Mouse (Mus musculus) spleen, postnatal 14 days (tissue): Measurements from ENCODE around the gene Cand1.

Source experiments
- DNase-seq, 2 experiments: peaks; one replicate each; pipeline ENCODE4 v3.0.0; 2021 to 2022; ENCODE audit warnings: low spot score in 2 of 2

Cand1 gene

GRCm38 (mm10) chr10:119211251-119211650 lies 28.6 kb downstream of the Cand1 start:
- DNase-seq: no peak

DNA sequence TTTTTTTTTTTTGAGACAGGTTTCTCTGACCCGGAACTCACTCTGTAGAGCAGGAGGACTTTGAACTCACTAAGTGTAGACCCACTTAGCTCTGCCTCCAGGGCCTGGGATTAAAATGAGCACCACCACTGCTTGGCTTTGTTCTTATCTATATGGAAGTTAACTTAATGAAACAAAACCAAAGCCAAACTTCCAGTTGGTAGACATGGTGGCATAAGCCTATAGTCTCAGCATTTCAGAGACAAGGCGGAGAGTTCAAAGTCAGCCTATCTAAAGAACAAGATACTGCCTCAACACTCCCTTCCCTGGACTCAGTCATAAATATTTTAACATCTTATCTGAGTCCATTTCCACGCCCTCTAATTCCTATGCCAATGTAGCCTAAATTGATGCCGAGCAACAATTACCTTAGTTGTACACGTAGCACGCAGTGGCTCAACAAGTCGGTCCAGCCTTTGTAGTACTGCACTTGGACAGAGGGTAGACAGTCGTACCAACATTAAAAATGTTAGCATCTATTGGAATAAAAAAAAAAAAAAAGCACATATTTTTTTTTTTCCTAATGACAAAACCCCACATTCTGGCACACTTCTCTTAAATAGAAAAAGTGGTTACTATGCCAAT lies 33.4 kb downstream of the Cand1 start:
- DNase-seq: no peak

GRCm38 (mm10) chr10:119205229-119205628 lies 34.6 kb downstream of the Cand1 start:
- no peak for DNase-seq

- DNase-seq: no peak
Observed at GRCm38 (mm10) chr10:119204334-119204946, 35.4 kb downstream of the Cand1 start.

GRCm38 (mm10) chr10:119199864-119200263 lies 40.0 kb downstream of the Cand1 start:
- DNase-seq: no peak

DNA sequence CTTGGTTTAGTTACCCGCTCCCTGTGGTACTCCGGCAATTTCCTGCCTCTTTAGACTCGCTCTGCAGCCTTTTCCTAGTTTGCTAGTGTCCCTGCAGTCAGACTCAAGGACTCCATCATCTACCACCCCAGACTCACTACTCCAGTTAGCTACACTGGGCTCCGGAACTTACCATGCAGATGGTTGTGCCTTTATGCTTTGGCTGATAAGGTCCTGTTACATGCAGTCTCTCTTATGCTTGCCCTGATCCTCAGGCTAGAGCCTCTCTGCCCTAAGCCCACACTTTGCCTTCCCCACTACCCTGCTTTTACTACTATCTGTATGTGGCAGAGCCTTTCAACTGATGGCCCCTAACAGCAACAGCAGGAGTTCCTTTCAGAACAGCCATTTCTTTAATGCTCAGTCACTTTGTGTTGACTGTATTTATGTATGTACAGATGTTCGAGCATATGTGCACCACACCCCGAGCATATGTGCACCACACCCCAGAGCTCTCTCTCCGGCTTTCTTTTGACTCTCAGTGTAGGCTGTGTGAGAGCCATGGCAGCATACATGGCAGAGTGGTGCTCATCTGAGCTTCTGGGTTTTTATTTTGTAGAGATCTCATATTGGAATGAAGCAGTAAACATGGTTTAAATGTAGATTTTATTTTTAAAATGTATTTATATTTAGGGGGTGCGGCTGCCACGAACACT lies 41.5 kb downstream of the Cand1 start:
- no peak for DNase-seq

GRCm38 (mm10) chr10:119197621-119198150 lies 42.2 kb downstream of the Cand1 start:
- DNase-seq: no peak

DNA sequence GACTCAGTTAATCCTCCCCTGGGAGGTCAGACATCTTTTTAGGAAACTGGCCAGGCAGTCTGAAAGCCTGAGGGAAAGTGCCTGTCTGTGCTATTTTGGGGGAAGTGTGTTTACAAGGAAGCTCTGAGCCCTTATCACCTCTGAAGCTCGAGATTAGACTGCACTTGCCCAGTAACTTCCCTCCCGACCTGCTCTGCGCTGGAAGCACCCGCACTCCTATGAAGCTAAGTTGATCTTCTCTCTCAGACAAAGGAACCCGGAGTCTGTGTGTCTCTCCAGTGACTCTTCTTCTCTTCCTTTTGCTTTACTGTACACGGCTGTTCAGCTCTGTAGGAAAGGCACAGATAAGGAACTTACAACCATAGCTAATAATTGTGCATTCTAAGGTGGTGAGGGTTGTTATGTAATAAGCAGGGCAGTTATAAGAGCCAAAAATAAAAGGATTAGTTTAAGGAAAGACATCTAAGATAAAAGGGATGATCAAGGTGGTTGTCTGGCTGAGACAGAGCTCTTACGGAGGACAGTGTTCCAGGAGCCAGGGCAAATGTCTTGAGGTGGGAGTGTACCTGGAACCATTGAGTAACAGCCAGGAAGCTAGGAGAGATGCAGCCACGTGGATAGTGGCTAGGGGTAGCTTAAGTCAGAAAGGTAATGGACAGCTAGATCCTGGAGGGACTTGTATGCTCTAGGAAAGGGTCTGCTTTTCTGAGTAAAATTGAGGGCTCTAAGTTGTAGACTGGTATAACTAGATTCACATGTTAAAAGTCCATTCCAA lies 47.1 kb downstream of the Cand1 start:
- no peak for DNase-seq

- DNase-seq: no peak
Observed at GRCm38 (mm10) chr10:119187720-119188119, 52.1 kb downstream of the Cand1 start.

GRCm38 (mm10) chr10:119169656-119170055 lies 70.2 kb downstream of the Cand1 start:
- no peak for DNase-seq

- no peak for DNase-seq
Observed at GRCm38 (mm10) chr10:119169237-119169636, 70.6 kb downstream of the Cand1 start.

DNA sequence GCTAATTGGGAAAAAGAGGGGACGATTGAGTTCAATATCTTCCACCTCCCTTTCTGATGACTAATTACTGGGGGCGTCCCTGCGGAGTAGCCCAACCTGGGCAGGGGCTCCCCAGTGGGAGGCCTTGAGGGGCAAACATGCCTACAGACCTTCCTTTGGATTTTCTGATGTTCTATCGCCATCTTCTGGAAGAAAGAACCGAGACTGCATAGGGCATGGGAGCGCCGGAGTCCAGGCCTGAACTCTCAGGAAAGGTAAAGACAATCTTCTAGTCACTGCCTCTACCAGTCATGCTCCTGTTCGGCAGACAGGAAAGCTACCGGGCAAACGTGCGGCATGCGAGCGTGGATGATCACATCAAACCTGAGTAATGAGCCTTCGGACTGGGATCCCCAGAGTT lies 71.1 kb downstream of the Cand1 start:
- DNase-seq: no peak

- no peak for DNase-seq
Observed at GRCm38 (mm10) chr10:119167858-119168257, 72.0 kb downstream of the Cand1 start.

GRCm38 (mm10) chr10:119165051-119165450 lies 74.8 kb downstream of the Cand1 start:
- DNase-seq: no peak

DNA sequence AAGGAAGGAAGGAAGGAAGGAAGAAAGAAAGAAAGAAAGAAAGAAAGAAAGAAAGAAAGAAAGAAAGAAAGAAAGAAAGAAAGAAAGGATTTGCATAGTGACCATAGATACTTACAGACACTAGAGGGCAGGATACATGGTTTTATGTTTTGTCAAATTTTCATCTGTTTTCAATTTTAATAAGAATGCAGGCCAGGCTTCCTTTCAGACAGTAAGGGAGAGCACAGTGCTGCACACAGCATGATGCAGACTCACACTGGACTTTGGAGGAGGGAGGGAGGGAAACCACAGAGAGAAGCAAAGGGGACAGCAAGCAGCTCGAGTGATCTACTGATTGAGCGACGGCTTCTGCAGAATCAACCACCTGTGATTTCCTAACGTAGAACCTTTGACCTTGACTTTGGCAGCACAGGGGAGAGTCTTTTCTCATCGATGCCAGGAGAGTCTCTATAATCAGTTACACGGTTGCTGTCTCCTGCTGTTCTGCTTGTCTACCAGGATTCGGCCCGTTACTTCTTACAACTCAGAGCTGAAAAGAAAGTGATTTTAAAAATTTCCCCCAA lies 78.0 kb downstream of the Cand1 start:
- DNase-seq: no peak

GRCm38 (mm10) chr10:119160161-119160560 lies 79.7 kb downstream of the Cand1 start:
- no peak for DNase-seq

- DNase-seq: no peak
Observed at GRCm38 (mm10) chr10:119149261-119149660, 90.6 kb downstream of the Cand1 start.
